Mouse (Mus musculus) olfactory bulb, adult 2 months (tissue): ENCODE data around the gene Mrps10.

Experiments used
- CTCF ChIP-seq: fragments of 200-500 bp; IDR thresholded peaks from 2 replicates; pipeline ENCODE4 v1.5.1; 2012; ENCODE audit warnings: low read depth, mild to moderate bottlenecking, low read length, moderate library complexity; ENCODE audit not compliant: insufficient read depth
- POLR2A ChIP-seq: fragments of 200-500 bp; IDR thresholded peaks from 2 replicates; pipeline ENCODE4 v1.6.1; 2012; ENCODE audit warnings: mild to moderate bottlenecking, low read depth, low read length, moderate library complexity; ENCODE audit not compliant: insufficient read depth

GRCm38 (mm10) chr17:47361343-47361742 is 7.3 kb upstream of the Mrps10 start:
- no peak for TF ChIP-seq CTCF
- TF ChIP-seq POLR2A: no peak
